Mouse (Mus musculus) kidney, postnatal 14 days (tissue): ENCODE results near the gene Gbp8.
"Not testable (repeated sequence)": the region's sequence is repeated elsewhere in the genome, so short reads cannot be mapped to it uniquely, and the experiment has no call there.

Source experiments
- DNase-seq: peaks from one replicate; pipeline ENCODE4 v3.0.0; 2022; ENCODE audit warnings: mixed read lengths

Gbp8 gene

GRCm38 (mm10) chr5:105055279-105055678 lies 84.1 kb downstream of the Gbp8 start:
- no peak for DNase-seq

- DNase-seq, result not testable (repeated sequence)
These were observed 85.7 kb downstream of the Gbp8 start for GRCm38 (mm10) chr5:105053471-105054169.

- DNase-seq, result peak; percentile 19
These were observed 107.0 kb downstream of the Gbp8 start for GRCm38 (mm10) chr5:105032362-105032761.

- DNase-seq, result no peak
These were observed 126.8 kb downstream of the Gbp8 start for GRCm38 (mm10) chr5:105012551-105012950.

DNA sequence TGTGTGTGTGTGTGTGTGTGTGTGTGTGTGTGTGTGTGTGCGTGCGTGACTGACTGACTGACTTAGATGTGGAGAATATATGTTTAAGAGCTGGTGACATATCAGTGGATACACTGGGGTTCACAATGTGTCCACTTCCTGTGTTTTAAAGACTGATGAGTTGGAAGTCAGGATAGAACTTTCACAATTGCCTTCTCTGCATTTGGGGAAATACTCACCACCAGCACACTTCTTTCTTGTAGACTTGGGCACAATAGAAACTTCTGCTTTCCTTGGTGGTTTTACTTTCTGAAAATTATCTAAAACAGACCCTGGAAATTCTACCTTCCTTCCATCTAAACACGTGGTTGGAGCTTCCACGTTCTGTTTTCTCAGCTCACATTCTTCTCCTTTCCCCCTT lies 127.8 kb downstream of the Gbp8 start:
- no peak for DNase-seq

GRCm38 (mm10) chr5:105010376-105010775 lies 129.0 kb downstream of the Gbp8 start:
- no peak for DNase-seq

GRCm38 (mm10) chr5:104989411-104989810 lies 149.9 kb downstream of the Gbp8 start:
- no peak for DNase-seq

DNA sequence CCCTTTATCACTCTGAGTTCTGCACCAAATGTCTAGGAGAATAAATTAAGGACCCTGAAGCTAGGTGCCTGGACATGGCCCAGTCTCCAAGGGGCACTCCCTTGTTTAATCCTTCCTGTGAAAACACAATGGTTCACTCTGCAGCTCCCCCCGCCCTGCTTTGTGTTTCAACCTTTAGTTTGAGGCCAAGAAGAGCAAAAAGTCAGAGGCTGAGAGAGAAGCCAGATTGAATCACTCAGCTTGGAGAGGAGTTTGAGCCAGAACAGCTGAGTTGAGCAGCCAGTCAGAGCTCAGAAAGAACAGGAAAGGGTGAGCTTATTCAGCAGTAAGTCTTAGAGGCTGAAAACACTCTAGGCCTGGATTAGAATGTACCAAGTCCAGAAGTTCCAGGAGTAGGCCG lies 151.3 kb downstream of the Gbp8 start:
- peak; percentile 6 for DNase-seq

DNA sequence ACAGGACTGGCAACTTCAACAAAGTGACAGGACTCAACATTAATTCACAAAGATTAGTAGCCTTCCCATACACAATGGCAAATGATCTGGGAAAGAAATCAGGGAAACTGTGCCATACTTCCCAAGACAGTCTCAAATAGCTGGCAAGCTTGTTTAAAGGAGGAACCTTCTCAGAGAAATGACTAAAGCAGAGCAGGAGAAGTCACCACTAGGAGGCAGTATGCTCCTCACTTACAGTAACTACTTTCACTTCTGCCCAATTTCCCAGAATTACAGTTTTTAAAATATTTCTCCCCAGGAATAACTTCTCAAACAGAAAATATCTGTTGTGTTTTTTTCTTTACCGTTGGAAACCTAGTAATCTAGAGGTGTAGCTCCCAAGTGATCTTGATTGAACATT lies 152.6 kb downstream of the Gbp8 start:
- DNase-seq, result peak; percentile 46

DNA sequence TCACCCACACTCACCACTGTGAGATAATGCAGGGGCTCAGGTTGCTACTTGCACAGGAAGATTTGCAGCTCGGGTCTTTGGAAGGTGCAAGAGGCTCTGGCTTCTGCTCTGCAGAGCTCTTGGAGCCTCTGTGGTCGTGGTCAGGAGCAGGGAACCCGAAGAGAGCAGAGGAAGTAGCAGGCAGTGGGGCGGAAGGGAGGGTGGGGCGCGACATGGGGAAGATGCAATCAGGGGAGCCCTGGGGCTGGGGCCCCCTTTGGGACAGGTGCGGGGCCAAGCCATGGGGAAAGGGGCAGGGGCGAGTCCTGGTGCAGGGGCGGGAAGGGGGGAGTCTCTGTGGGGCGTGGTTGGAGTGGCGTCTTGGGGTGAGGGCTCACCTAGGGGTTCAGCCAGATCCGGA lies 156.8 kb downstream of the Gbp8 start, which contains the start of gene Abcg3:
Gene Abcg3 (minus strand): TSS at position 184 of the 400 bp plus-strand sequence.
- no peak for DNase-seq

DNA sequence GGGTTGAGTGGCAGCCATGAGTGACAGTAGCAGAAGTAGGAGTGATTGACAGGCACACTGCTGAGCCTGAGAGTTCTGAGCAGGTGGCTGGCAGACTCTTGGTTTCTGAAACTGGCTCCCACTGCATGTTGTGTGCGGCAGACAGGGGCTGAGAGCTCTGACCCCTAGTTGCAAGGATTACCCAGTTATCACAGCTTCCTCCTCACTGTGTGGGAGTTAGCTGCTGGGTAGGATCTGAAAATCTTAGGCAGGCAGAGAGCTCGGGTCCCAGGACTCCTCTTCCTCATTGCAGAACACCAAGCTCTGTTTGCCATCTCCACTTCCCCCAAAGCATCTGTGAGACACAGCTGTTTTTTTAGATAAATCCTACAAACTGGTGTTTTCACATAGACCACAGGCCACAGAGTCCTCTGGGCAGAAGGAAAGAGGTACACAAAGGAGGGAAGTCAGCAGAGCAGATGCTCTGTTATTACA lies 160.3 kb downstream of the Gbp8 start:
- DNase-seq, result no peak
